Mouse (Mus musculus): ENCODE measurements around the gene Zfp263.

Gene Zfp263

DNA sequence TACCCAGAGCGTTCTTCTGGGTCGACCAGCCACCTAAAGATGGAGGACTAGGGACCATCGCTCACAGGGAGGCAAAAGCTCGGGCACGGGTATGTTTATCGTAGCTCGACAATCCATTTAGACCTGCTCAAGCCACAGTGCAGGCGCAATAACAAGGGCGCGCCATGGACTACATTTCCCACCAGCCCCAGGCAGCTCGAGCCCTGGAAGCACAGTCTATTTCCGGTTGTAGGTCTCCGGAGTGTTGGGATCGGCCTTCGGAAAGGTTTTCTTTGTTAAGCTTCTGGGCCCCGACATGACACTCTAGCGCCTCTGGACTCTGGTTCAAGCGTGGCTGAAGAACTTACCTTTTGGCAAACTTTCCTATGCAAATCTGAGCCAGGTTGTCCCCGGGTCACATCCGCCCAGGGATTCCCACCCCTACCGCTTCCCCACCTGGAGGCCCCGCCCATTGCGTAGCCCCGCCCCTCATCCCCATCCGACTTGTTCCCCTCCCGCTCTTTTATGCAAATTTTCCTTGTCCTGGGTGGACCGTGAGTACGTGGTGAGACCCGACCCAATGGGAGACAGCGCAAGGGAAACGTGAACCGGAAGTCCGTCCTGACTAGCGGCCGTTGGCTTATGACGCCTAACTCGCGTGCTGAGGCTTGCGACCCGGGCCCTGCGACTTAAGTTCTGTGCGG lies at the start of gene Zfp263:
Gene Zfp263 (plus strand): TSS at position 591 of the 683 bp plus-strand sequence.
- DNase-seq (ENCODE audit: extremely low read depth, low read depth) = peak; percentile 98

DNA sequence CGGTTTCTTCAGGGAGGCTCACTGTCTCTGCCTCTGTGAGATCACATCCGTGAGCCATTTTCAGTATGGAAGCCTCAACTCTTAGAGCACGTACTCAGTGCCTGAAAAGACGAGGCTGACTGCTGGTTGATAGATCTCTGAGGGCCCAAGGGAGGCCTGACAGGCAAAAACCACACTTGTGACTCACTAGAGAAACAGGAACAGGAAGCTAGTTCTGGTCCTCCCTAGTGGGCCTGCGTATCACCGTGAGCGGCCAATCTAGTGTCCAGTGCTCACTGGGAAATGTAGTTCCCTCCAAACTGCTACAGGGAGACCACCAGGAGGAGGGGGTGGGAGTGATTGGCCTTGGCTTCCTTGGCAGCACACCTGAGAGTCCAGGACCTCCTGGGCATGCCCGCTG lies 44.6 kb upstream of the Zfp263 start:
- no peak for DNase-seq (ENCODE audit: extremely low read depth, low read depth)

DNA sequence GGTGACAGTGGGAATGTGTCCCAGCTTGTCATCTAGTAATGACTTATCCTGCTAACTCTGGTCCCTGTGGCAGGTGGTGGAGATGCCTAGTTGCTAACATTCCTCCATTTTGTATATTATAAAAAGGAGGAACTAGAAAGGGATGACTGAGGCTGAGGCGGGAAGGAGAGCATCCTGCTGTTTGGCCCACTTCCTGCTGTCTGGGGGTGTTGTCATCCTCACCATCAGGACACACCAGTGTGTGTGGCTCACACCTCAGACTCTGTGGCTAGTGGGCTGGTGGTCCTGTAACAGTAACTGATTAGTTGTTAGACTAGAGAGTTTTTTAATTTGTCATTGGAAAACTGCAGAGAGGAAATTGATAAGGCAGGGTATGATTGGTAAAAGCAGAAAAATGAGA lies 43.0 kb upstream of the Zfp263 start:
- no peak for DNase-seq (ENCODE audit: extremely low read depth, low read depth)

DNA sequence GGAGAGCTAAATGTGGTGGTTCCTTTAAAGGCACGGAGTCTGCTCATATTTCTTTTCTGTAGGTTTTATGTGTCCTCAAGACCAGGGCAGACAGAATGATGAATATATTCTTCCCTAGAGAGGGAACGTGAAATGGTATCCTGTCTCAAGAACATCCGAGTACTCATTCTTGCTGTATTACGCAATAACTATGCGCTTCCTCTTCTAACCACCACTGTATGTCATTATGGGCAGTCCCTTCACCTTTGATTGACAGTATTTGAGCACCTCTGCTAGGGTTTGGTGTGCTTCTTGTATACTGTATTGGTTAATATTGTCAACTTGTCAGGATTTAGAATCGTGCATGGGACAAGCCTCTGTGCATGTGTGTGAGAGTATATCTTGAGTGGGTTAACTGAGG lies 37.2 kb upstream of the Zfp263 start:
- no peak for DNase-seq (ENCODE audit: extremely low read depth, low read depth)

DNA sequence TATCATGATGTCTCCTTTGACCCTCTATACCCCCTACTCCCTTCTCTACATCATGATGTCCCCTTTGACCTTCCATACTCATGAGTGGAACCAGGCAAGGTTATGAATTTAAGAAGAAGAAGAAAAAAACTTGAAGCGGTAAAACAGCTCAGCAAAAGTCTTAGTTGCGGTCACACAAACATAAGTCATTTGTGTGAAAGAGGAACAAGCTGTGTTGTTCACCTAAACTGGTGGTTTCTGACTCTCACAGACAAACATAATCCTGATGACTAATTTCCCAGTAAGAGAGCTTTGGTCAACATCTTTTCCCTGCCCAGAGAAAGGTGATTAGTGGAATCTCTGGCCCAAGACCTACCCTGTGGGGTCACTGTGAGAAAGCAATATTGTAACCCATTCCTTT lies 29.2 kb upstream of the Zfp263 start:
- no peak for DNase-seq (ENCODE audit: extremely low read depth, low read depth)

DNA sequence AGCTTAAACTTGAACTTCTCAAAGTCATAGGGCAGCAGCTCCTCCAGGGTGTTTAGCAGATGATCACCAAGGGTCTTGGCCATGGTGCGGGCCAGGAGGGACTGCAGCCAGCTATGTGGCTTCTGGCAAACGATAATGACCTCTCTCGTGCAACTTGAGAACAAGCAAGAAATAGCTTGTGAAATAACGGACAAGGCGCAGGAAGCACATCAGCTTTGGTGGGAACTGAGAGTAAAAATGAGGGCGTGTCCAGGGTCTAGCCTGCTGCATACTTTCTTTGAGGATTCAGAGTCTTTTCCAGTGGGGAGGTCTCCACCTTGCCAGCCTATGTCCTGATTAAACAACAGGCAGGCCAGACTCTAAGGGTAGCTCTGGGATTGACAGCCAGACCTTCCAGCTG lies 25.9 kb upstream of the Zfp263 start, which contains the start of gene Mefv:
Gene Mefv (minus strand): TSS at position 118 of the 400 bp plus-strand sequence.
- DNase-seq (ENCODE audit: extremely low read depth, low read depth) = no peak

DNA sequence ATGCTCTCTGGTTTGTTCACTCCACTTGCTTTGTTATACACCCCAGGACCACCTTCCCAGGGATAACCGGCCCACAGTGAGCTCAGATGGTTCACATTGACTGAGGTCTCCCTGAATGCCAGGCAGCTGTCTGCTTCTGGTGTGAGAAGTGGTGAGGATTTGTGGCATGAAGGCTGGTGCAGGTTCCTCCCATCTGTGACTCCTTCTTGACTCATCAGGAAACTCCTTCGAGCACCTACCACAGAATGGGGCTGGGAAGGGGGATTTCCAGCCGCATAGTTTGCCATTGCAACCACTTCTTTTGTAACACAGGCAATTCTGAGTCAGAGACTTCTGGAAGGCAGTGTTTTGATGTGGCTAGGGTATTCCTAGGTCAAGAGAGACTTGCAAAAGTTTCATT lies 20.7 kb upstream of the Zfp263 start:
- no peak for DNase-seq (ENCODE audit: extremely low read depth, low read depth)

DNA sequence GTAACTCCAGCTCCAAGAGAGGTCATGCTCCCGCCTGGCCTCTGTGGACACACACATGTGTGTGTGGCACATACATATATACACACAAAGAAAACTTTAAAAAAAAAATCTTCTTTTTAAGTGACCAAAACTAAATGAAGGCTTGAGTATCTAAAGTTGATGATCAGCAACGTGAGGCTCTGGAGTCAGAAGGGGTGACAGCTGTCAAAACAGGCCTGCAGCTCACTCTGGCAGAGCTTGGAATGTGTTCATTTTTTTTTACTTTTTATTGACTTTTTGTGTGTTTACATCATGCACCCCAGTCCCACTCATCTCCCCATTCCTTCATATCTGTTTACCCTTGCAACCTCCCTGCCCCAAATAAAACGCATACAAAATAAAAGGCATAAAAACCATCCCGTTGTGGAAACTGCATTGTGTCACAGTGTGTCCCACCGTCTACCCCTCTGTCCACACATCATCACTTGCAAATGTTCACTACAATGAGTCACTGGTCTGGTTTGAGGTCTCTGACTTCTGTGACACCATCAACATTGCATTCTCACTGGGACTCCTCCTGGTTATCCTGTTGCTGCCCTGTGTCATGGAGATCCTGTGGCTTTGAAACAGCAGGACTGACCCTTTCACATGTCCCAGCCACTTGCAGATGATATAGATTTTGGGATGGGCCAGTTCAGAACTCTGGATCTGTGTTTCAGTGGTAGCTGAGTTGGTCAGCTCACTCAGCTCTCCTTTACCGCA lies 15.7 kb upstream of the Zfp263 start:
- no peak for DNase-seq (ENCODE audit: extremely low read depth, low read depth)

DNA sequence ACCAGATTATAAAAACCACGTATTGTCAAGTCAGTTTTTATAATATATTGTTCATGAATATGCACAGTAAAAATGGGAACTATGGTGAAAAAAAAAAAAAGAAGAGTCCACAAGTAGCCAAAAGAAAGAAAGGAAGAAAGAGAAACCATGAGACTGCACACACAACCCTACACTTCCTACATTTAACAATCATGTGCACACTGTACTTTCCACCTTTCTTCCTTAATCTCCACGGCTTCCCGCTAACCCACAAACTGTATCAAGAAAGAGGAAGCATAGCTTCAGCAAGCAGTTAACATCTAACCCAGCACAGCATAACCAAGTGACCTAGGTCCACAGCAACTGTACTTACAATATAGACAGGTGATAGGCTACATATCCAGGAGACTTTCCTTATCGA lies 11.3 kb upstream of the Zfp263 start:
- peak; percentile 79 for DNase-seq (ENCODE audit: extremely low read depth, low read depth)

DNA sequence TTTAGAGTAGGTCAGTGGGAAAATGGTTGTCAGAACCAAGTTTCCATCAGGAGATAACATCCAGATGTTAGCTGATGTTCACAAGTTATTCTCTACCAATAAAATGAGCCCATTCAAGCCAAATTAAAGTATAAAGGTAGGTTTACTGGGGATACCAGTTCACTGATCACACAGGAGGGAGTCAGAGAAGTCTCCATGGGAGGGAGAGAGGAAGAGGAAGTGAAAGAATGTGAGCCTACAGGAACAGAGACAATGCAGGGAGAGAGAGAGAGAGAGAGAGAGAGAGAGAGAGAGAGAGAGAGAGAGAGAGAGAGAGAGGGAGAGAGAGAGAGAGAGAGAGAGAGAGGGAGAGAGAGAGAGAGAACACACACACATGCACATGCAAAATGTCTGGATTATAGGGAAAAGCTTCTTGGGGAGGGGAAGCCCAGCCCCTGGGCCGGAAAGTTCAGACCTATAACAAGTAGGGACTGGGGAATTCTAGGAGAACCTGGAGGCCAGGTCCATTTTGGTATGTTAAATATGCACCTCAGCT lies 10.6 kb upstream of the Zfp263 start:
- DNase-seq (ENCODE audit: extremely low read depth, low read depth) = no peak

DNA sequence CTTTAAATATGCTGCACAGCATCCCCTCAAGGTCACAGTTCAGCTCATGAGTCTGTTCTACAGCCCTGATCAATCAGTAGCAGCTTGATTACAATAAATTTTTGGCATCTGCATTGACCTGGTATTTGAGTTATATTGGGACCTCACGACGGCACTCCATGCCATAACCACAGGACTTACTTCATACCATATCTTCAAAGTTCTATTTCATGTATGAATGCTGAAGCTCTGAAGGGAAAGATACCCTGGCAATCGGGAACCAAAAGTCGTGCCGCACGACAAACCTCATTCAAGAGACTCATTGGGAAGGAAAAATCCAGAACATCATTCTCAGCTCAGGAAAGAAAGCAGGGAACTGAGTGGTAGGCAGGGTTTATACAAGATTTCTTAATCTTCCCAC lies 1.4 kb upstream of the Zfp263 start:
- no peak for DNase-seq (ENCODE audit: extremely low read depth, low read depth)

DNA sequence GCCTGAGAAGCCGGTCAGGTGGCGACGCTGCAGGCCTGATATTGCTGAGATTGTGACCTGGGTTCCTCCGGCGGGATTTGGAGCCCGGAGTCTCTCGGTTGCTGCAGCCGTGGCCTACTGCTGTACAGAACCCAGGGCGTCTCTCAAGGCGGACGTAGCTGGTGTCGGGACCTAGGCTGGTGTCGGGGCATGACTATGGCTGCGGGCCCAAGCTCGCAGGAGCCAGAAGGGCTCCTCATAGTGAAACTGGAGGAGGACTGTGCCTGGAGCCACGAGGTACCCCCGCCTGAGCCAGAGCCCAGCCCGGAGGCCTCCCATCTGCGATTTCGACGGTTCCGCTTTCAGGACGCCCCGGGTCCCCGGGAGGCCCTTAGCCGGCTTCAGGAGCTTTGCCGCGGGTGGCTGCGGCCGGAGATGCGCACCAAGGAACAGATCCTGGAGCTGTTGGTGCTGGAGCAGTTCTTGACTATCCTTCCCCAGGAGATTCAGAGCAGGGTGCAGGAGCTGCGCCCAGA lies 350 bp downstream of the Zfp263 start:
- DNase-seq (ENCODE audit: extremely low read depth, low read depth) = peak; percentile 19

DNA sequence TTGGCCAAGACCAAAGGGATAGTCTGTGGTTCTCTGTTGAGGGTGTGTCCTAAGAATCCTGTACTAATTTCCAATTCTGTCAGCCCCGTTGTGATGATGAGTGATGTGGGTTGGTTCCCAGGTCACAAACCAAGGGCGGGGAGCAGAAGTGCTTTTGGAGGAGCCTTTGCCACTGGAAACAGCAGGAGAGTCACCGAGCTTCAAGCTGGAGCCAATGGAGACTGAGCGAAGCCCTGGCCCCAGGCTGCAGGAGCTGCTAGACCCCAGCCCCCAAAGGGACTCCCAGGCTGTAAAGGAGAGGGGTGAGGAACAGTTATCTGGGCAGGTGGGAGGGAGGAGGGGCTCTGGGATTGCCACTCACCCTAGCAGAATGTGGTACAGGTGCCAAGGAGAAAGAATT lies 1.8 kb downstream of the Zfp263 start:
- no peak for DNase-seq (ENCODE audit: extremely low read depth, low read depth)

DNA sequence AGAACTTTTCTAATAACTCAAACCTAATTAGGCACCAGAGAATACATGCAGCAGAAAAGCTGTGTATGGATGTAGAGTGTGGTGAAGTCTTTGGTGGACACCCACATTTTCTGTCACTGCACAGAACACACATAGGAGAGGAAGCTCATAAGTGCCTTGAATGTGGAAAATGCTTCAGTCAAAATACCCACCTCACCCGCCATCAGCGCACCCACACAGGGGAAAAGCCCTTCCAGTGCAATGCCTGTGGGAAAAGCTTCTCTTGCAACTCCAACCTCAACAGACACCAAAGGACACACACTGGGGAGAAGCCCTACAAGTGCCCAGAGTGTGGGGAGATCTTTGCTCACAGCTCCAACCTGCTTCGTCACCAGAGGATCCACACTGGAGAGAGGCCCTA lies 5.1 kb downstream of the Zfp263 start:
- DNase-seq (ENCODE audit: extremely low read depth, low read depth) = no peak

DNA sequence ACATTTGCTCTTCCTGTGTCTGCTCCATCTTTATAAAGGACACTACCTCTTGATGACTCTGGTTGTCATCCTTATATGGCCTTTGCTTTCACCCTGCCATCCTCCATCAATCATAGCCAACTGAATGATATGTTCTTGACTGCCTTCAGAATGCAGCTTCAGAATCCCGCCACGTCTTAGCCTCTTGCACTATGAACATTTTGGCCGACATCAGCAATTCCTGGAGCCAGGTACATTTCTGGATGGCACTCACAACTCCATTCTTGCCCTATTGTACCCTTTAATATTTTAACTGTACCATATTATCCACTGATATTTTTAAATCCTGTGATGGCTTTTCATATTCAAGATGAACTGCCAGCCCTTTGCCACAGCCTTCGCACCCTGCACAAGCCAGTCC lies 27.7 kb downstream of the Zfp263 start:
- no peak for DNase-seq (ENCODE audit: extremely low read depth, low read depth)

DNA sequence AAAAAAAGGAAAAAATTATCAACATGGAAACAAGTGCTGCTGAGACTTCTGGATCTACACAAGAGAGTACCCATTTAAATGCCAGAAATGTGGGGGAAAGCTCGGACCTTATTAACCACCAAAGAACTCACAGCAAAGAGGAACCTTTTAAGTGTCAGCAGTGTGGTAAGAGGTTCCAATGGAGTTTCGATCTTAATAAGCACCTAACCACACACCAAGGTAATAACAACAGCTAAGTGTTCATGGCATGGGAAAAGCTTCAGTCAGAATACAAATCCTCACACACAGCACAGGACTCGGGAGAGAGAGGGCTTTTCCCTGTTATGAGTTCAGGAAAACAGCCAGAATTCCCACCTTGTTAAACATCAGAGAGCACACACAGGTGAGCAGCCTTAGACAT lies 32.5 kb downstream of the Zfp263 start:
- no peak for DNase-seq (ENCODE audit: extremely low read depth, low read depth)

DNA sequence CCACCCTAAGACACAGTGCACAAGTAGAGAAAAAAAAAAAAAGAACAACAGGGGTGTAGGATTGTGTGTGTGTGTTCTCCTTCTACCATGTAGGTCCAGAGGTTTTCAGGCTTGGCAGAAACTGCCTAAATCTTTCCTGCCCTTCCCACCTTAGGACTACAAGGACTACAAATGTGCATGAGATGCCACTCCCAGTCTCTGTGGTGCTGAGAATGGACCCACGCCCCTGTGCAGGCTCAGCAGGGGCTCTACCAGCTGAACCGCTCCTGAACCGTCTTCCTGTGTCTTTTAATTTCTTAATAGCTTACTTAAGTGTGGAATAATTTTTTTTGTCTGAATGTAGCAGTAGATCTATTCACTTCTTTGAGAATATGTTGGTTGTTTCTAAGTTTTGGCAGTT lies 34.1 kb downstream of the Zfp263 start:
- no peak for DNase-seq (ENCODE audit: extremely low read depth, low read depth)

DNA sequence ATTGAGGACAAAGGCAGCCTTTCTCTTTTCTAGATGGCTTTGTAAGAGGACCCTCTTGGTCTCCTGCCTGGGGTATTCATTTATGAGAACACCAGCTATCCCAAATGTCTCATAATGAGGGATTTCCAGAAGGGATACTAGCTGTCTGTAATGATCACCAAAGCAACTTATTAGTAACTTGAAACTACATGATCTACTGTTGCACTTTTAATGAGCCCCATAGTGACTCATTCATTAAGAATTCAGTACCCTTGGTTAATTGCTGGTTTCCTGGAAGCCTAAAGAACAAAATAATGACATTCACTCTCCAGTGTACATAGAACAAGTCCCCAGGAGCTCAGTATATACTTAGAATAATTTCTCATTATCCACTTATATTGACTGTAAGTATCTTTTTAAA lies 37.3 kb downstream of the Zfp263 start:
- no peak for DNase-seq (ENCODE audit: extremely low read depth, low read depth)

DNA sequence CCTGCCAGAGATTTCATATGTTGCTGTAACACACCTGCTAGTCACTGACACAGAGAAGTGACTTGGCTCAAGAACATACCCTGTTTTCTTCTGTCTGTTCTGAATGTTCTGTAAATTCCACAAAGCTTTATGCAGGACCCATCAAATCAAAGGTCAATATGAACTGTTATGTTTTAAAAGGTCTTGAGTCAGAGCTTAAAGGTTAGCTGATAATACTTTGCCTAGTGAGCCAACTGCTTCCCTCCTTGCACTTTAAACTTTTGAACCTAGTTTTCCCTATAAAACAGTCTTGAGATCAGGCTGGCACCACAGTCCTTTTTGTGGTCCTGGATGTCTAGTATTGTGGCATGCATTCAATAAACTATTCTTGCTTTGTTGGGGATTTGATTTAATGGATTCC lies 44.5 kb downstream of the Zfp263 start:
- no peak for DNase-seq (ENCODE audit: extremely low read depth, low read depth)
